Mouse (Mus musculus) forebrain, embryonic 12.5 days (tissue): ENCODE measurements around the gene Vps8. TPM values are rescaled to one million over a fixed set of nuclear protein-coding genes. Genes with fewer than 3 reads are reported as not detected.

Experiments
- ATAC-seq: fragments of 200-750 bp; cut with Nextera tagmentation; 2 replicates; pipeline ENCODE4 v1.8.0; 2017; ENCODE audit warnings: moderate TSS enrichment; ENCODE audit not compliant: low FRiP score
- H3K27ac ChIP-seq: fragments of 300-500 bp; sonication (generic); 2 replicates; pipeline ENCODE4 v1.5.1; 2016; ENCODE audit warnings: mild to moderate bottlenecking
- H3K27me3 ChIP-seq: fragments of 300-500 bp; sonication (generic); 2 replicates; pipeline ENCODE4 v1.6.1; 2016; ENCODE audit warnings: mild to moderate bottlenecking
- H3K36me3 ChIP-seq: fragments of 300-500 bp; sonication (generic); replicated peaks from 2 replicates; pipeline ENCODE4 v1.6.1; 2016; ENCODE audit warnings: mild to moderate bottlenecking
- H3K4me1 ChIP-seq: fragments of 300-500 bp; sonication (generic); 2 replicates; pipeline ENCODE4 v1.6.1; 2016
- H3K4me2 ChIP-seq: fragments of 300-500 bp; sonication (generic); 2 replicates; pipeline ENCODE4 v1.6.1; 2016; ENCODE audit warnings: mild to moderate bottlenecking, moderate library complexity
- H3K4me3 ChIP-seq: fragments of 300-500 bp; sonication (generic); replicated peaks from 2 replicates; pipeline ENCODE4 v1.5.1; 2016; ENCODE audit warnings: mild to moderate bottlenecking
- H3K9ac ChIP-seq: fragments of 300-500 bp; sonication (generic); 2 replicates; pipeline ENCODE4 v1.6.1; 2016; ENCODE audit warnings: mild to moderate bottlenecking
- H3K9me3 ChIP-seq: fragments of 300-500 bp; sonication (generic); 2 replicates; pipeline ENCODE4 v1.6.1; 2016
- WGBS: fragments of 180-500 bp; shearing (Covaris S2); methylation state at CpG from one replicate; pipeline ENCODE4 v1.1.7; 2016; 5-methylcytosine and 5-hydroxymethylcytosine counted together
- polyA plus RNA-seq: library from polyadenylated mRNA; unstranded; fragments of >200 nt; fragmentation: Nextera tagmentation; extraction: Ambion mirVana; gene quantifications from 2 replicates; pipeline ENCODE4 v1.2.1, GENCODE M21; 2016

Vps8 gene
- 30.1 and 31.6 TPM in 2 replicates for polyA plus RNA-seq

DNA sequence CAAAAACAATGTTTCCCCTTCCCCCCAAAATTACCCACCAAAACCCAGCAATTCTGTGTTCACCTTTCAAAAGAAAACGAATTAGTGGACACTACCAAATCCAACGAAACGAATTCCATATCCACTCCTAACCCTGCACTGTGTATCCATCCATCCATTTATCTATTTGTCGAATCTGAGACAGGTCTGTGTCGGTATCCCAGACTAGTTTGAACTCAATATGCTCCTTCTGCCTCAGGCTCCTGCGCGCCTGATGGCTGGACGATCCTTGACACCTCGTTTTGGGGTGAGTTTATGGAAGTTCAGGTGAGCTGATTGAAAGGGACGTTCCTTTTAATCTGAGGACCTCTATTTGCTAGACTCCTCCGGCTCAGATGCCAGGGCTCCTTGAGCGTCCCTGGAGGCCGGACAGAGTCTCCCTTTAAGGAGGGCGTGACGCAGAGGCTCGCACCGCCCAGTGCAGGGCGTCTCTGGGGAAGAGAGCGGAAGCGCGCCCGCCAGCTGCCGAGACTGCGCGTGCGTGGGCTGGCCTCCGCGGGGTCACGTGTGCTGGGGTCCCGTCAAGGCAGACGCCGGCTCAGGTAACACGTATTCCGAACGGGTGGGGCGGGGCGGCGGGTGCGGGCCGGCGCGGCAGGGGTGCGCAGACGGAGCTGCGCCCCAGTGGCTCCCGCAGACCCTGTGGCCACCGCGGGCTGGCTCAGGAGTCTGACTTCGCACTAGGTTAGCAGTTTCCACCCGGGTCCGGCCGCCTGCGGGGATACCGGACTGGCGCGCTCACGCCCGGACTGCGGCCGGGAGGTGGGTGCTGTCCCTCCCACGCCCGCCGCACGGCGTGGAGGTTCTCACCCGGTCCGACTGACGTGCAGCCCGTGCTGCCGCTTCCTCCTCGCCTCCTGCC, at the start of gene Vps8:
Gene Vps8, plus strand, starts transcription at position 474 of the 901 bp plus-strand sequence.
- peak within 1 kb of the TSS; percentile 86 for H3K4me3 ChIP-seq
- H3K27me3 ChIP-seq, result no peaks in the 10 kb centered on the region
- no peaks in the 10 kb centered on the region for H3K36me3 ChIP-seq
- H3K9me3 ChIP-seq, result no peaks in the 10 kb centered on the region
- 1% methylated on average over 71 of the region's 71 CpGs for WGBS
- H3K4me2 ChIP-seq, result peak within 1 kb of the TSS; percentile 98
- peak within 1 kb of the TSS; percentile 70 for H3K27ac ChIP-seq
- peak within 1 kb of the TSS; percentile 85 for H3K9ac ChIP-seq
- peak; percentile 98 for ATAC-seq
- H3K4me1 ChIP-seq, result peaks cover 9% of the 10 kb centered on the region

DNA sequence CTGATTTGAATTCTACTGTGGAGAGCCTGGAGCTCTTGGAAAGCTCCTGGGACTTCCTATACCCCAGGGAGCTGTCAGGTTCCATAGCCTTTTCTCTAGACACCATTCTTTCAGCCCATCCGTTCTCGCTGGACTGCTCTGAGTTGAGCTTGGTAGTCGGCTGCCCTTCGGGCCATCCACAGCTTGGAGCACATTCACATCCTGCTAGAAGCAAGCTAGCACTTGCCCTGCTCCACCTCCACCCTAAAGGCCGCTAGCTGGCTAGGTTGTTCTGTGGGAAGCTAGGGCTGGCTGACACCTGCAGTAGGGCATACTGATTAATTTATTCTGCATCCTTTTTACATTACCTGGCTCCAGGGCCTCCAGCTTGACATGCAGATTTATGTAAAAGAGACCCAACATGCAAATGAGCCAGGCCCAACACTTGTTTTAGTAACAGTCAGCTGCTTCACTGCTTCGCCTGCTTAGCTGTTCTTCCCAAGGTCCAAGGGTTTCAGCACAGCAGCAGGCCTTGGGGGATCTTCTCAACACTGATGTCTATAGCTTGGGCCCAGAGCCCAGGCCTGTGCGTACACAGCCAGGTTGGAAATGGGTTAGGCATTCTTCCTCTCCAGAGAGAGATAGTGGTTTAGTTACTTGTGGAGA, 49.5 kb upstream of the Vps8 start:
- H3K4me1 ChIP-seq, result peaks cover 20% of the 10 kb centered on the region
- no peaks in the 10 kb centered on the region for H3K9me3 ChIP-seq
- no peak overlapping the region for H3K27ac ChIP-seq
- ATAC-seq, result no peak
- no peak overlapping the region for H3K4me2 ChIP-seq
- H3K9ac ChIP-seq, result no peak overlapping the region
- H3K4me3 ChIP-seq, result no peak overlapping the region
- peaks cover 23% of the 10 kb centered on the region; the same call in 1 of the 2 replicates for H3K27me3 ChIP-seq
- no peaks in the 10 kb centered on the region for H3K36me3 ChIP-seq
- WGBS, result 70% methylated on average over 7 of the region's 7 CpGs

DNA sequence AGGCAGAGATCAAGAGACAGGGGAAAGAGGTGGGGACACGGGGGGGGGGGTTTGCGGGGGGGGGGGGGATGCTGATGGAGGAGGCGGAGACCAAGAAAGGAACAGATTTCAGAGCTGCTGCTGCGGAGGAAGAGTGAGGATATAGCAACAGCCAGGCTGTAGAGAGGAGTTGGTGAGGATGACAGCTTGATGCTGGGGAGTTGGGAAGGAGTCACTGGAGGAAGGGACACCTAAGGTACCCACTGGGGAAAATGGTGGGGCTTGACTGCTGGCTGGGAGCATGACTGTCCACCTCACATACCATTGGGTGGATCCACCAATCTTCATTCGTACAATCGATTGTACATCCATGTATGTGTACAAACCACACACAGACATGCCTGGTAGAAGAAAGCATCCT, 48.9 kb upstream of the Vps8 start:
- H3K27ac ChIP-seq, result no peak overlapping the region
- no peak overlapping the region for H3K4me2 ChIP-seq
- H3K4me1 ChIP-seq, result peaks cover 20% of the 10 kb centered on the region
- WGBS, result 89% methylated on average over 3 of the region's 6 CpGs
- no peak overlapping the region for H3K9ac ChIP-seq
- H3K9me3 ChIP-seq, result no peaks in the 10 kb centered on the region
- H3K27me3 ChIP-seq, result peaks cover 27% of the 10 kb centered on the region; the same call in 1 of the 2 replicates
- H3K4me3 ChIP-seq, result no peak overlapping the region
- ATAC-seq, result no peak
- no peaks in the 10 kb centered on the region for H3K36me3 ChIP-seq

DNA sequence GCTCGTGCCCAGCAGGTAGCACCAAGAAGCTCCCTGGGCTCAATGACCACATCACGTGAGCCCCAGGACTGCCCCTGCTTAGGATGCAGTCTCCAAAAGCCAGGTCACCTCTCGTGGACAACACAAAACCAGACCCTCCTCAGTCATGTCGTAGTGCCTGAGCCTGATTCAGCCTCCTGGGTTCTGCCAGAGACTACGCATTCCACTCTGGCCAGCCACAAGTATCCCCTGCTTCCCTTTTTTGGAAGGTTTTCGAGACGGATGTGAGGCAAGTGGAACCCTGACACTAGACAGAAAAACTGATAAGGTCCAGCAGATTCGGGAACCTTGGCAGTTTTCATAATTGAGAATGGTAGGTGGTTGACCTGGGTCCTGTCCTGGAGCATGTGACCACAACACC, 47.8 kb upstream of the Vps8 start:
- Histone ChIP-seq H3K27me3 (peaks cover 23% of the 10 kb centered on the region; the same call in 1 of the 2 replicates), H3K4me2 (no peak overlapping the region), H3K4me3 (no peak overlapping the region), H3K9me3 (no peaks in the 10 kb centered on the region), H3K36me3 (no peaks in the 10 kb centered on the region), H3K4me1 (peaks cover 20% of the 10 kb centered on the region), H3K27ac (no peak overlapping the region), H3K9ac (no peak overlapping the region)
- 89% methylated on average over 8 of the region's 8 CpGs for WGBS
- ATAC-seq, result no peak

DNA sequence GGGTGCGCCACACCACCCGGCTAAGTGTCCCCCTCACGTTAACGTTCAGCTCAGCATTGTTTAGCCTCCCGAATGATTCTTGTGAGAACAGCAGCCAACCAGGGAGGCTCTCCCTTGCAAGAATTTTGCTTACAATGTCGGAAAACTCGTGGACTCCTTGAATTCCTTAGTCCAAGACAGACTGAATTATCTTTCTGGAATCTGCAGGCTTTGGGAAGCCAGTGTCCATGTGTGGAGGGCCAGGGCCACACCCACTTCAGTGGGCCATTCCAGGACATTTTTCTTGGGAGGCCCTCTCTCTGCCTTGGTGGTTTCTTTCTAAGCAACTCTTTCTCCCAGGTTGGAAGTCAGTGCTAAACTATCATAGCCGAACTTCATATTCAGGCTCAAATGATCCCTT, 46.6 kb upstream of the Vps8 start:
- WGBS, result 87% methylated on average over 8 of the region's 8 CpGs
- no peak for ATAC-seq
- no peak overlapping the region for H3K27ac ChIP-seq

DNA sequence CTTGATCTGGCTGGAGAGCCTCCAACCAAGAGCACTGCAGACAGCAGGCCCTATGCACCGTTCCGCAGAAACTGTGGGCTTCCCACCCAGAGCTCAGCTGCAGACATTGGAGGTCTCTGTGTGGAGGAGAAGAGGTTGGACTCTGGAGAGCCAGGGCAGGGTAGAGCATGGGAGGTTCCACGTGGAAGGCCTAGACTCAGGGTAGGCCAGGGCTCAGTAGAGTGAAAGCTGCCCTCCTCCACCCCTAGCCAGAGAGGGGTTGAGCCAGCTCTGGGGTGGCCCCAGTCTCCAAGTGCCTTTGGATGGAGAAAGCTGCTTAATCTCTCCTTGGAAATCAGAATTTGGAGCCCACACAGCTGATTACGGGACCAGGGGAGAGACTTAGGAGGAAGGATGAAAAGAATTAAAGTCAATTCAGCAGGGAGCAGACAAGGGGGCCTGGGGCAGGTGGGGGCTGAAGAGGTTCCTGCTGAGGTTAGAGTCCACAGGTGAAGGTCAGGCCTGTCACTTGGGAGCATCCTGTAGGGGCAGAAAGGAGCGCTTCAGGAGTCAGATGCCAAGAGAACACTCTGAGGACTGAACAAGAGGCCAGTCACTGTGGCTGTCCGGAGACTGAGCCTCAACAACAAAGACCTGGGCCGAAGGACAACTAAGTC, 45.8 kb upstream of the Vps8 start:
- Histone ChIP-seq H3K9ac (no peak overlapping the region), H3K4me1 (peaks cover 20% of the 10 kb centered on the region), H3K9me3 (no peaks in the 10 kb centered on the region), H3K27ac (no peak overlapping the region), H3K36me3 (no peaks in the 10 kb centered on the region), H3K4me3 (no peak overlapping the region), H3K4me2 (no peak overlapping the region), H3K27me3 (peaks cover 23% of the 10 kb centered on the region; the same call in 1 of the 2 replicates)
- no peak for ATAC-seq
- 29% methylated on average over 7 of the region's 7 CpGs for WGBS

More for the DNA sequence above, 46.6 kb upstream of the Vps8 start:
- H3K9me3 ChIP-seq, result no peaks in the 10 kb centered on the region
- H3K4me1 ChIP-seq, result peaks cover 20% of the 10 kb centered on the region
- H3K27me3 ChIP-seq, result peaks cover 23% of the 10 kb centered on the region; the same call in 1 of the 2 replicates
- H3K9ac ChIP-seq, result no peak overlapping the region
- H3K36me3 ChIP-seq, result no peaks in the 10 kb centered on the region
- H3K4me3 ChIP-seq, result no peak overlapping the region
- H3K4me2 ChIP-seq, result no peak overlapping the region

DNA sequence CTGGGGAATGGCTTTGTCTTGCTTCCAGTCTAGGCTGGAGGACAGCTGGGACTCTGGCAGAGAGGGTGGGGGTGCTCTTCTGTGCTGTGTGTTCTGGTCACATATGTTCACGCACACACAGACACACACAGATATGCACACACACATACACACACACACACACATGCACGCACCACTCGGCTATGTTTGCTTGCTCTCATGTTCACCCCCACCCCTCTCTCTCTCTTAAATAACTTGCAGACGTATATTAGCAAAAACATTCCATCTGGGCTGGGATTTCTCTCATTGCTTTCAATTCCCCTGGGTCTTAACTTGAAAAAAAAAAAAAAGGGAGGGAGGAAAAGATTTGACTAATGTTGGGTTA, 45.3 kb upstream of the Vps8 start:
- no peak for ATAC-seq
- no peak overlapping the region for H3K4me2 ChIP-seq
- peaks cover 22% of the 10 kb centered on the region for H3K4me1 ChIP-seq
- no peak overlapping the region for H3K4me3 ChIP-seq
- 38% methylated on average over 4 of the region's 4 CpGs for WGBS
- no peak overlapping the region for H3K9ac ChIP-seq
- H3K36me3 ChIP-seq, result no peaks in the 10 kb centered on the region
- H3K27me3 ChIP-seq, result peaks cover 23% of the 10 kb centered on the region; the same call in 1 of the 2 replicates
- H3K9me3 ChIP-seq, result no peaks in the 10 kb centered on the region
- H3K27ac ChIP-seq, result no peak overlapping the region

DNA sequence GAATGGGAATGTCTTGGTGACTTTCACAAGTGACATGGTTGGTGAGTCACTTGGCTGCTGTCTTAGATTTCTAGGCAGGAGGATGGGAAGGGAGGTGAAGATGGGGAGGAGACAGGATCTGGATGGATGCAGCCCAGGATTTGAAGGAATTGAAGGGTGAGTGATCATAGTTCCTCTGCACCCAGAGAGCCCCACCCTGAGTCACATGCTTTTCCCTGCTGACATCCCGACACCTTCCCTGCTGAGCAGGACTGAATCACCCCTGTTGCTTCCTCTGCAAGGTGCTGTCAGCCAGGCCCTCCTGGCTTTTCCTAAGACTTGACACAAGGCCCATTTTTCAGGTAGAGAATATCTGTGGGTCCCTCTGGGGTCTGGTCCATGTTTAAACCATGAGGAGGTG, 41.4 kb upstream of the Vps8 start:
- Histone ChIP-seq H3K27me3 (peaks cover 23% of the 10 kb centered on the region; the same call in 1 of the 2 replicates), H3K4me1 (peaks cover 32% of the 10 kb centered on the region)
- no peak for ATAC-seq

DNA sequence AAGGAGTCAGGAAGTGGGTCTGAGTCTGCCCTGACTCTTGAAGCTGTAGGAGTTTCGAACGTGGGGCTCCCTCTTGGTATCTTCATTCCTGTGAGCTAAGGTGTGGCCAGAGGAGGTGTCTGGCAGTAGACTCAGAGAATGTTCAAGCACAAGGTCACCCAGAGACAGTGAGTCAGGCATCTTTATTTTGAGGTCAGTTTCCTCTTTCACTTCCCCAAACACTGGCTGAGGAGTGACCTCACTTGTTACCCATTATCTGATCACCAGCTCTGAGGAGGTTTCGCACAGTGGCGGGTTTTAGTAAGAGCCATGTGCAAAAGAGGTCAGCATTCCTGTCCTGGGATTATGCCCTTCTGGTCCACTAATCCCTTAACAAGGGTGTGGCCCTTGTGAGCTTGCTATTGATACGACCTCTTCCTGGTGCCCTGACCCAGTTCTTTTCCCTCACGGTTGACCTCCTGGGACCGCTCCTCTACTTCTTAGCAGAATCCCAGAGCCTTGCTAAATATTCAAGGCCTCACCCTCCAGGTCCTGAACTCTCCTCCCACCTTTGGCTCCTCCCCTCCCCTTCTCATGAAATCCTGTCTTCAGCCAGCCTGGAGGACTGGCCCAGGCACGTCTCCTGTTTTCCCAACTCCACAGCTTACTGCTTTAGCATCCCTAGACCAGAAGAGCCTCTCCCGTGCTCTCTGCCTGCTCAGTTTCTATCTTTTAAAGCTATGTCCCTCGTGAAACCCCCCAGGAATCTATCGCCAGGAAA, 40.6 kb upstream of the Vps8 start:
- Histone ChIP-seq H3K4me1 (peaks cover 28% of the 10 kb centered on the region), H3K27me3 (peaks cover 23% of the 10 kb centered on the region; the same call in 1 of the 2 replicates), H3K9me3 (no peaks in the 10 kb centered on the region), H3K4me2 (no peak overlapping the region), H3K36me3 (no peaks in the 10 kb centered on the region), H3K27ac (no peak overlapping the region), H3K9ac (no peak overlapping the region), H3K4me3 (no peak overlapping the region)
- WGBS, result 34% methylated on average over 11 of the region's 11 CpGs
- ATAC-seq, result no peak

More for the DNA sequence above, 41.4 kb upstream of the Vps8 start:
- Histone ChIP-seq H3K4me3 (no peak overlapping the region), H3K4me2 (no peak overlapping the region), H3K9me3 (no peaks in the 10 kb centered on the region), H3K36me3 (no peaks in the 10 kb centered on the region), H3K27ac (no peak overlapping the region), H3K9ac (no peak overlapping the region)
- WGBS, result 80% methylated on average over 1 of the region's 1 CpGs

DNA sequence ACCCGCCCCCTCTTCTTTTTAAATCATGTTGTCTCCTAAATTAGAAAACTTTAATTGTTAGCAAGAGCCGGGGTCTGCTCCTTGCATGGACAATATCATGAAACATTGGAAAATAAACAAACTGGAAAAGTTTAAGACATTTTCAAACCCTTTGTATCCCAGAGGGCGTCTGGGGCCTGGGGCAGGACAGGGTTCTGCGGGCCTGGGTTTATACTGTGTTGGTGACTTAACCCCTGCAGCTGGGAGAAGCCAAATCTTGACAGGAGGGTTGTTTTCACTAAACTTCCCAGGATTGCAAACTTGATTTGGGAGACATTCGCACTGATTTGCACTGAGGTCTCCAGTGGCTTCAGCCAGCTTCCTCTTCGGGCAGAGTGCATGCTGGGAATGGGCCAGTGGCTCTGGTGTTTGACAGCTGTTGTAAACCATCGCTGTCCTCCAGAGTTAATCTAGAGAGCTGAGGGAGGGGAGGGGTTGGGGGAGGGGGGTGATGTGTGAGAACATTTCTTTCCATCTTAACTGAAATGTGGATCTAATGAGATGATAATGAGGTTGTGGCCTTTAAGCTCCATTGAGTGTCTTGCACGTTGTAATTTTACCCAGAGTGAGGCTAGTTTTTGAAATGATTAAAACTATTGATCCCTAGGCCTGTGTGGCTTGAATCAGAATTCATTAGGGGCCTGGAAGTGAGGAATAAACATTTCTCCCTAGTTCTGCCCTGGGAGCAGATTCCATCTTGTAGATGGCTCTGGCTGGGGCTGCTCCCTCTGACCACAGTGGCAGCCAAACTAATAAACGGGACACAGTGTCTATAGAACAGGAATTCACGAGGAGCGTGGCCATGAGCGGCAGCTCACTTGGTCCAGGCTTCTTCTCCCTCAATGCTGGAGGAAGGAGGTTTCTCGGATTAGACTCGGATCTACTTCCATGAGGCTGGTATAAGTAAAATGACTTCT, 36.7 kb upstream of the Vps8 start:
- Histone ChIP-seq H3K27ac (no peak overlapping the region), H3K4me2 (no peak overlapping the region), H3K9me3 (no peaks in the 10 kb centered on the region), H3K36me3 (no peaks in the 10 kb centered on the region), H3K4me1 (peaks cover 36% of the 10 kb centered on the region), H3K4me3 (no peak overlapping the region), H3K27me3 (peaks cover 28% of the 10 kb centered on the region; the same call in 1 of the 2 replicates), H3K9ac (no peak overlapping the region)
- ATAC-seq, result no peak
- WGBS, result 57% methylated on average over 14 of the region's 14 CpGs

DNA sequence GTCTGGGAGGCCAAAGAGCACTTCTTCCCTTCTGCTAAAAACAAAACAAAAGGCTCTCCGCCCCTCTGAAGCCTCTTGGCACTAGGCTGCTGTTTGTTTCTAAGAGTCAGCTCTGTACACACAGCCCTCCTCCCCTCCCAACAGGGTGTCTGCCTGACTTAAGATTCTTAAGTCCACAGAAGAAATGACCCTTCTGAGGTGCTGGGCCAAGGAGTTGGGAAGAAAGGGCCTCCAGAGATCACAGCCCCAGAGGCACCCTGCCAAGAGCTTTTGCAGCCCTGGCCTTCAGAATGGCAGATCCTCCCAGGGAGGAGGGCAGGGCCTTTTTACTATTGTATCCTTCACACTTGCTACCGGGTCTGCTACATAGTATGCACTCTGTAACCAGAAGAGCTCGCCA, 33.6 kb upstream of the Vps8 start:
- H3K9me3 ChIP-seq, result no peaks in the 10 kb centered on the region
- no peaks in the 10 kb centered on the region for H3K36me3 ChIP-seq
- H3K27me3 ChIP-seq, result peaks cover 33% of the 10 kb centered on the region; the same call in 1 of the 2 replicates
- H3K27ac ChIP-seq, result no peak overlapping the region
- H3K9ac ChIP-seq, result no peak overlapping the region; the same call in 1 of the 2 replicates
- H3K4me3 ChIP-seq, result no peak overlapping the region
- peaks cover 35% of the 10 kb centered on the region for H3K4me1 ChIP-seq
- ATAC-seq, result no peak
- 30% methylated on average over 3 of the region's 3 CpGs for WGBS
- no peak overlapping the region for H3K4me2 ChIP-seq
